Mouse (Mus musculus) midbrain, embryonic 12.5 days (tissue): ENCODE measurements around the gene Ifngr2. TPM values are rescaled to one million over a fixed set of nuclear protein-coding genes. Genes with fewer than 3 reads are reported as not detected.

Source experiments
- ATAC-seq: fragments of 200-750 bp; cut with Nextera tagmentation; 2 replicates; pipeline ENCODE4 v1.8.0; 2017; ENCODE audit warnings: low read depth, moderate TSS enrichment, moderate library complexity; ENCODE audit not compliant: low FRiP score
- H3K27ac ChIP-seq: fragments of 300-500 bp; sonication (generic); replicated peaks from 2 replicates; pipeline ENCODE4 v1.5.1; 2016; ENCODE audit warnings: mild to moderate bottlenecking
- H3K27me3 ChIP-seq: fragments of 300-500 bp; sonication (generic); 2 replicates; pipeline ENCODE4 v1.6.1; 2016; ENCODE audit warnings: mild to moderate bottlenecking
- H3K36me3 ChIP-seq: fragments of 300-500 bp; sonication (generic); 2 replicates; pipeline ENCODE4 v1.6.1; 2016
- H3K4me1 ChIP-seq: fragments of 300-500 bp; sonication (generic); 2 replicates; pipeline ENCODE4 v1.6.1; 2016
- H3K4me2 ChIP-seq: fragments of 300-500 bp; sonication (generic); replicated peaks from 2 replicates; pipeline ENCODE4 v1.6.1; 2016; ENCODE audit warnings: mild to moderate bottlenecking, moderate library complexity
- H3K4me3 ChIP-seq: fragments of 300-500 bp; sonication (generic); 2 replicates; pipeline ENCODE4 v1.5.1; 2016; ENCODE audit warnings: mild to moderate bottlenecking
- H3K9ac ChIP-seq: fragments of 300-500 bp; sonication (generic); replicated peaks from 2 replicates; pipeline ENCODE4 v1.6.1; 2016; ENCODE audit warnings: mild to moderate bottlenecking, moderate library complexity
- H3K9me3 ChIP-seq: fragments of 300-500 bp; sonication (generic); 2 replicates; pipeline ENCODE4 v1.6.1; 2016; ENCODE audit warnings: mild to moderate bottlenecking
- WGBS: fragments of 180-500 bp; shearing (Covaris S2); methylation state at CpG from one replicate; pipeline ENCODE4 v1.1.7; 2016; 5-methylcytosine and 5-hydroxymethylcytosine counted together
- polyA plus RNA-seq: library from polyadenylated mRNA; unstranded; fragments of >200 nt; fragmentation: Nextera tagmentation; extraction: Ambion mirVana; gene quantifications from 2 replicates; pipeline ENCODE4 v1.2.1, GENCODE M21; 2016

The Ifngr2 gene
- polyA plus RNA-seq, 1 experiment from 2014 or later, result 43.4 TPM

DNA sequence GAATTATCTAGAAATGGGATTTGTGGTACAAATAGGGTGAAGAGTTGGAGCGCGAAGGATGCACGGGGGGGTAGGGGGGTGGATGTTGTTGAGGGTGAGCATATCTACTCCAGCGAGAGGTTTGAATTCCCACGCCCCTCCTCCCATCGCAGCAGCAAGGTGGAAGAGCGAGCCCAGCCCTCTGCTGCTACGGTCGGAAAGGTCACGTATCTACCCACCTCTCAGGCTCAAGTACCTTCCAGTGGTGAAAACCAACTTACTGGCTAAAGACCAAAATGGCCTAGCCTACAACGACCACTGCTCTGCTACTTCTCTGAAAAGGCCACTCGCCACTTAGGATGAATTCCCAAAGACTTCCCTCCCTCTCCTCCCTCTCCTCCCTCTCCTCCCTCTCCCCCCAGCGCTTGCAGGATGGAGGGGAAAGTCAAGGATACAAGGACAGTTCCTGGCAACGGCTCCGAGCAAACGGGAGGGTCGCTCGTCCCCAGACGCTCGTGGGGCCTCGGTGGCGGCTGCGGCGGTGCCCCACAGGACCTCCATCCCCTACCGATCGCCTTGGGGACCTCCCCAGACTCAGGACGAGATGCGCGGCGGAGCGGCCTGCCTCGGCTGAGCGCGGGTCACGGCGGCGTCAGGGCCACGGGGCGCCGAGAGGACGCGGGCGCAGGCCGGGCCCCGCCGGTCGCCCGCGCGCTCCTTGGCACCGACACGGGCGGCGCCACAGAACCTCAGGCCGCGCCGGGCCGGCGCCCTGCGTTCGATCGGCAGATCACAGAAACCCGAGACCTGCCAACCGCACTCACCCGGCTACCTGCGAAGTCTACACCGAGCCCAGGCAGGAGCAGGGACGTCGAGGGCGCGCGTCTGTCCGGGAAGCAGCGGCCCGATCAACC is 50.2 kb downstream of the Ifngr2 start:
- Histone ChIP-seq H3K9ac (peak overlapping the region; percentile 82), H3K27me3 (peaks cover 11% of the 10 kb centered on the region), H3K4me3 (peak overlapping the region; percentile 84), H3K36me3 (no peaks in the 10 kb centered on the region), H3K4me1 (peaks cover 13% of the 10 kb centered on the region), H3K9me3 (no peaks in the 10 kb centered on the region), H3K4me2 (peak overlapping the region; percentile 87), H3K27ac (peak overlapping the region; percentile 58)
- under 1% methylated on average over 69 of the region's 75 CpGs for WGBS
- ATAC-seq, result no peak

DNA sequence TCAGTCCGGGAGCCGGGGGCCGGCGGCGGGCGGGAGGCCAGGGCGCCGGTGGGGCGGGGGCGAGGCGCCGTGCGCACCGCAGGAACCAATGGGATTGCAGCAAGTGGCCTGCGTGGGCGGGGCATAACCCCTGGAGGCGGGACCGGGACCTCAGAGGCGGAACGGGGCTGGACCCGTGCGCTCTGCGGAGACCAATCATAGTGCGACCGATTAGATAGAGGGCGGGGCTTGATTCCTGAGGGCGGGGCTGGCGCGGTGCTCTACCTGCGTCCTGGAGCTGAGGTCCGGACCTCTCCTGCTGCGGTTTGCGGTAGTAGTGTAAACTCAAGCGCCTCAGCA is 50.8 kb downstream of the Ifngr2 start, which contains the start of gene Tmem50b:
Tmem50b (minus strand) TSS at position 129 of the 339 bp plus-strand sequence.
- peaks cover 13% of the 10 kb centered on the region for H3K4me1 ChIP-seq
- peak within 1 kb of the TSS; percentile 84 for H3K4me3 ChIP-seq
- WGBS, result under 1% methylated on average over 29 of the region's 34 CpGs
- H3K9me3 ChIP-seq, result no peaks in the 10 kb centered on the region
- H3K36me3 ChIP-seq, result no peaks in the 10 kb centered on the region
- ATAC-seq, result peak; percentile 99
- H3K4me2 ChIP-seq, result peak within 1 kb of the TSS; percentile 87
- peak within 1 kb of the TSS; percentile 58 for H3K27ac ChIP-seq
- H3K9ac ChIP-seq, result peak within 1 kb of the TSS; percentile 82
- peaks cover 12% of the 10 kb centered on the region for H3K27me3 ChIP-seq

DNA sequence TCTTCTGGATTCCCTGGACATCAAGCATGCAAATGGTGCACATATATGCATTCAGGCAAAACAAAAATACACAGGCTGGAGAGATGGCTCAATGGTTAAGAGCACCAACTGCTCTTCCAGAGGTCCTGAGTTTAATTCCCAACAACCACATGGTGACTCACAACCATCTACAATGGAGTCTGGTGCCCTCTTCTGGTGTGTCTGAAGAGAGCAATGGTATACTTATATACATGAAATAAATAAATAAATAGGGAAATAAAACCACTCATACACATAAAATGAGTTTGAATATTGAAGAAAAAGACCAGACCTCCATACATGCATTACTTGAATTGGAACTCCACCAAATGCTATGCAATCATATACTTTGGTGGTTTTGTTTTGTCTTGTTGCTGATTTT is 52.4 kb downstream of the Ifngr2 start:
- Histone ChIP-seq H3K9me3 (no peaks in the 10 kb centered on the region), H3K36me3 (no peaks in the 10 kb centered on the region), H3K4me3 (no peak overlapping the region), H3K9ac (no peak overlapping the region), H3K4me1 (peaks cover 13% of the 10 kb centered on the region), H3K27me3 (peaks cover 12% of the 10 kb centered on the region), H3K4me2 (no peak overlapping the region), H3K27ac (no peak overlapping the region)
- no peak for ATAC-seq

DNA sequence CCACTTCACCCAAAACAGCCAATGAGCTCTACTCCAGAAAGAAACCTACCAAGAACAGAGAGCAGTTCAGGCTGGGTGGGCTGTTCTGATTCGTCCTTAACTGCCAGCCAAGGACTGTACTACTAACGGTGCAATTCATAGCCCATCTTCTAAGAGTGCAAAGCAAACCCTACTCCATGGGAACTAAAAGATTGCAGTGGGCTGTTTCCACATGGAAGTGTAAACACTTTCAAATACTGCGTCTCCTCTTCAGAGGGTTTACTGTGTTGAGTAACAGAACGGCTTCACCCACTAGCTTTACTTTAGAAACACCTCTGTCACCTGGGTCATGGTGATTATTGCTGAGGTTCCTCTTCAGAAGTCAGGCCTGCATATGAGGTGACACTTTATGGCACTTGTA is 54.2 kb downstream of the Ifngr2 start:
- 86% methylated on average over 4 of the region's 4 CpGs for WGBS
- H3K27me3 ChIP-seq, result peaks cover 12% of the 10 kb centered on the region
- no peak for ATAC-seq
- no peak overlapping the region for H3K9ac ChIP-seq
- peaks cover 13% of the 10 kb centered on the region for H3K4me1 ChIP-seq
- H3K27ac ChIP-seq, result no peak overlapping the region
- no peaks in the 10 kb centered on the region for H3K9me3 ChIP-seq
- H3K4me3 ChIP-seq, result no peak overlapping the region
- no peaks in the 10 kb centered on the region for H3K36me3 ChIP-seq
- H3K4me2 ChIP-seq, result no peak overlapping the region

DNA sequence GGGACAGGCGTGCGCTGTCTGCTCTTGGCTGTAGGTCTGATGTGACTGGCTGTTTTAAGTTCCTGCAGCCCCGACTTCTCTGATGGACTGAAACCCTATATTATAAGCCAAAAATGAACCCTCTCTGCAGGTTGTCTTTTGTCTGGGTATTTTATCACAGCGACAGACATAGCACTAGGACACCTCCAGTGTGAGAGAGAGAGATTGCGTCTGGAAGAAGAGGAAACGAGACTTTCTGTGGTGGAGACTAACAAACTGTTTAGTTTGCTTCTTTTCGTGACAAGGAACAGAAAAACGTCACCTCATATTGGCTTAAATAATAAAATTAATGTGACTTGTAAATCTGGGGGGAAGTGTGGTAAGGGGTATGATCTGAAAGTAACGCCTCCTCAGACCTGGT is 54.8 kb downstream of the Ifngr2 start:
- Histone ChIP-seq H3K4me2 (no peak overlapping the region), H3K9ac (no peak overlapping the region), H3K36me3 (no peaks in the 10 kb centered on the region), H3K27ac (no peak overlapping the region), H3K27me3 (peaks cover 12% of the 10 kb centered on the region), H3K9me3 (no peaks in the 10 kb centered on the region), H3K4me1 (peaks cover 7% of the 10 kb centered on the region), H3K4me3 (no peak overlapping the region)
- ATAC-seq, result no peak
- 81% methylated on average over 9 of the region's 9 CpGs for WGBS

DNA sequence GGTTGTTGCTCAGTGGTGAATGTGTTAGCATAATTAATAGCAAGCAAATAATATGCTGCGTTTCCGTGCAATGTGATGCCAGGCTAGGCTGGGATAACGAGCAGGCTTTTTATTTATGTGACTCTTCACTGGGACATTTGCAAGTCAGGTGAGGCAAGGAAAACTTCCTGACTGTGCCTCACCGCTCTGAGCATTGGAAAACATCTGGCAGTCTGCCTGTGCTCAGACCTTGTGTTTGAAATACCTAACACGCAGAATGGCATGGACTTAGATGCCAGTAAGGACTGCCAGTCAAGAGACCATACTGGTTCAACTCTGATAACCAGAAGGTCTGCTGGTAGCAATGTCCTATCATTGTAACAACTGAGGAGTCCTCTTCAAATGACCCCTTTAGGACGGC is 58.3 kb downstream of the Ifngr2 start:
- 85% methylated on average over 6 of the region's 6 CpGs for WGBS
- Histone ChIP-seq H3K9ac (no peak overlapping the region), H3K4me2 (no peak overlapping the region), H3K4me1 (no peaks in the 10 kb centered on the region), H3K36me3 (no peaks in the 10 kb centered on the region), H3K4me3 (no peak overlapping the region), H3K9me3 (no peaks in the 10 kb centered on the region), H3K27ac (no peak overlapping the region), H3K27me3 (peaks cover 3% of the 10 kb centered on the region; the same call in 1 of the 2 replicates)
- no peak for ATAC-seq

DNA sequence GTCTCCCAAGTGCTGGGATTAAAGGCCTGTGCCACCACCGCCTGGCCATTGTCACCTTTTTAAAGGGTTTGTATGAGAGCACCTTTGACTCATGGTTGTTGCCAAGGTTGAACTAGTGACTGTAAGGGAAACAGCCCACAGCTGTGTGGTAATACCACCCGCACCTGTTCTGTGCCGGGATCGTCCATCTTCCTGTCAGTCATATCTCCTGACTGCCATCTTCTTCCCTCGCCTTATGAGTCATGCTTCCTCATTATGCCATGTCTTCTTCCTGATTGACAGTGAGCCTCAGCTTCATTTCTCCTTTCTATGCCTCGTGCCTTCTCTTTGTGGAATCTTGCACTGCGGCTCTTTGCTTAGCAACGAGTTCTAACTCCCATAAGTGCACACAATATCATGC is 60.1 kb downstream of the Ifngr2 start:
- ATAC-seq, result no peak

DNA sequence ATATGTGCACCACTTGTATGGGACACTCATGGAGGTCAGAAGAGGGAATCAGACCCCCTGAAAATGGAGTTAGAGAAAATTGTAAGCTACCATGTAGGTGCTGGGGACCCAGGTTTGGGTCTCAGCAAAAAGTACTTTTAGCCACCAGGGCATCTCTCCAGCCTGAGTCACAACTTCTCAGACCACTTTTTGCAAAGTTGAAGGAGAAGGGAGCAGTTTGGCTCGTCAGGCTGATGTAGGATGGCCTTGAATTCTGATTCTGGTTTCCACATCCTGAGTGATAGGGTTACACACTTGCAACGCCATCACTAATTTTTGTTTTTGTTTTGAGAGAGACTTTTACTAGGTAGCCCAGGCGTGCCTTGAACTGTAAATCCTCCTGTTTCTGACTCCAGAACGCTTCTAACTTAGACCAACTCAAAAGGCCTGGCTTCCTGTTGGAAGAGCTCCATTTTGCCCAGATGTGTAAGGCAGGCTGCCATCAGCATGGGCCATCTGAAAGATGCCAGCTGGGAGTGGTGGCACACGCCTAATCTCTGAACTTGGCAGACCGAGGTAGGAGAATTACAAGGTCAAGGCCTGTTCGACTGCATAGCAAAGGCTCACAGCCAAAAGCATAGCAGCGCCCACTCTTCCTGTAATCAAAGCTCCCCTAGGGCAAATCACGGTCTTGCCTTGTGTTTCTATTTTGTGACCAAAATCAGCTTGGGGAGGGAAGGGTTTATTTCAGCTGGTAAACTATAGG is 62.8 kb downstream of the Ifngr2 start:
- no peak overlapping the region for H3K4me3 ChIP-seq
- H3K36me3 ChIP-seq, result no peaks in the 10 kb centered on the region
- no peak overlapping the region for H3K9ac ChIP-seq
- no peaks in the 10 kb centered on the region for H3K4me1 ChIP-seq
- H3K27ac ChIP-seq, result no peak overlapping the region
- H3K4me2 ChIP-seq, result no peak overlapping the region
- H3K9me3 ChIP-seq, result no peaks in the 10 kb centered on the region
- no peaks in the 10 kb centered on the region for H3K27me3 ChIP-seq
- ATAC-seq, result no peak
- WGBS, result 84% methylated on average over 9 of the region's 9 CpGs

More for the DNA sequence above, 60.1 kb downstream of the Ifngr2 start:
- H3K9ac ChIP-seq, result no peak overlapping the region
- H3K27me3 ChIP-seq, result 0 out of 2 replicates have a peak, but pooled peaks cover 2% of the 10 kb centered on the region
- H3K4me3 ChIP-seq, result no peak overlapping the region
- 91% methylated on average over 8 of the region's 8 CpGs for WGBS
- no peak overlapping the region for H3K27ac ChIP-seq
- no peaks in the 10 kb centered on the region for H3K9me3 ChIP-seq
- no peaks in the 10 kb centered on the region for H3K36me3 ChIP-seq
- no peak overlapping the region for H3K4me2 ChIP-seq
- no peaks in the 10 kb centered on the region for H3K4me1 ChIP-seq

DNA sequence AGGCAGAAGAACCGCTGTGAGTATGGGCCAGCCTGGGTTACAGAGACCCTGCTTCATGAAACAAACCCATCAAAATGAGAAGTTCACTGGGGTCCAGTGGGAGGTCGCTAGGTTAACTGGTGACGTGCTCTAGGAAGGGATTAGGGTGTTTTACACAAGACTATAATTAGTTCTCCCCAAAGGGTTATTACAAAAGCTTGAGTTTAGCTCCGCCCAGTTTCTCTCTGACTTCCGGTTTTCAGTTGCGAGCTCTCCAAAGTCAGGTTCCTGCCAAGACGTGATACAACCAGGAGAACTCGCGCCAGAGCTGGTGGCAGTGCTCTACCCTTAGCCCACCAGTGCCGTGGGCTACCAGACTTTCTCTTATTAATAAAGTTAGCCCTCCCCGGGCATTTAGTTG is 64.4 kb downstream of the Ifngr2 start:
- Histone ChIP-seq H3K9ac (no peak overlapping the region), H3K27me3 (no peaks in the 10 kb centered on the region), H3K4me1 (no peaks in the 10 kb centered on the region), H3K36me3 (no peaks in the 10 kb centered on the region), H3K4me3 (no peak overlapping the region), H3K9me3 (no peaks in the 10 kb centered on the region), H3K27ac (no peak overlapping the region), H3K4me2 (no peak overlapping the region)
- no peak for ATAC-seq
- 74% methylated on average over 11 of the region's 11 CpGs for WGBS

DNA sequence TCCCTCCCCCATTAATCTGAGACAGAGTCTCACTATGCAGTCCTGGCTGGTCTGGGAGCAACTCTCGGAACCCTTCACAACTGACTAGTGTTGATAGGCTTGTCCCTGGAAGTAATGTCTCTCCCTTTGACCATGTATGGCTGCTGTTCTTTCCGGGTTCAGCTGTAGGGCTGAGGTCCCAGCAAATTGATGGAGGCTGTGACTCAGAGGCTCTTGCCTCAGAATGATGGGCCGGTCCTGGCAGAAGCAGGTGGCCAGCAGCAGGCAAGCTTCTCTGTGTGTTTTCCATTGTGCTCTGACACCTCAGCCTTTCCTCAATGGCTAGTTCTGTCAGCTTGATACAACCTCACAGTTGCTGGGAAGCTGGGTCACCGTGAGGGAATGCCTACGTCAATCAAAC is 65.7 kb downstream of the Ifngr2 start:
- Histone ChIP-seq H3K27ac (no peak overlapping the region), H3K4me2 (no peak overlapping the region), H3K4me3 (no peak overlapping the region), H3K4me1 (no peaks in the 10 kb centered on the region), H3K36me3 (no peaks in the 10 kb centered on the region), H3K27me3 (0 out of 2 replicates have a peak, but pooled peaks cover 4% of the 10 kb centered on the region), H3K9me3 (no peaks in the 10 kb centered on the region), H3K9ac (no peak overlapping the region)
- ATAC-seq, result no peak
- WGBS, result 82% methylated on average over 5 of the region's 5 CpGs

DNA sequence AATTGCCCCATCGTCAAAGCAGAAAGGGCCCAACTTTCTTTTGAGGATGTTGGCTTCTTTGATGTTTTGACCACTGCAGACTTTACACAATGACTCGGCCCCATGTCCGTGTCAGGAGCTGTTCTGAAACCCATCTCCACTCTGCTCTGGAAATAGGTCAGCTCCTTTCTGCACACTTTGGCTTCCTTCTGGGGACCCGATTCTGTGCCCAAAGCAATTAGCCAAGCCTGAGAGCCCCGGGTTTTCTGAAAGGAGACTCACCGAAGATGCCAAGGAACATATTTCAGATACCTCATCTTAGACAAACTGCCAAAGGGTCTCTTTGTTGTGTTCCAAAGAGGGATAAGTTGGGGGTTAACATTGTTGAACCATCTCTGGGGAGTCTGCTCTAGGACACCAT is 67.7 kb downstream of the Ifngr2 start:
- 0 out of 2 replicates have a peak, but pooled peaks cover 4% of the 10 kb centered on the region for H3K27me3 ChIP-seq
- 0 out of 2 replicates have a peak, but pooled peaks cover 4% of the 10 kb centered on the region for H3K4me1 ChIP-seq
- H3K36me3 ChIP-seq, result no peaks in the 10 kb centered on the region
- no peak overlapping the region for H3K4me3 ChIP-seq
- no peak for ATAC-seq
- H3K9me3 ChIP-seq, result no peaks in the 10 kb centered on the region
- H3K4me2 ChIP-seq, result no peak overlapping the region
- 92% methylated on average over 6 of the region's 6 CpGs for WGBS
- H3K9ac ChIP-seq, result no peak overlapping the region
- H3K27ac ChIP-seq, result no peak overlapping the region
